Mouse (Mus musculus): ENCODE results near the gene Bmp10. TPM values are rescaled to one million over a fixed set of nuclear protein-coding genes. Genes with fewer than 3 reads are reported as not detected.

Bmp10 gene
- not detected in 2 replicates for polyA plus RNA-seq (2015; fragmentation: Nextera tagmentation; extraction: Ambion mirVana)

GRCm38 (mm10) chr6:87428487-87429044 is at the start of gene Bmp10:
Bmp10 (plus strand) TSS chr6:87428994.
- no peaks in the 10 kb centered on the region for H3K36me3 ChIP-seq

GRCm38 (mm10) chr6:87383926-87384691 is 44.7 kb upstream of the Bmp10 start:
- Histone ChIP-seq H3K4me2 (peak overlapping the region; percentile 54), H3K9ac (no peak overlapping the region), H3K4me1 (0 out of 2 replicates have a peak, but pooled peaks cover 3% of the 10 kb centered on the region), H3K9me3 (no peaks in the 10 kb centered on the region), H3K27me3 (replicated peaks) (peaks cover 9% of the 10 kb centered on the region), H3K4me3 (replicated peaks) (peak overlapping the region; percentile 22), H3K27ac (no peak overlapping the region), H3K36me3 (no peaks in the 10 kb centered on the region)
- 12% methylated on average over 24 of the region's 24 CpGs for WGBS
- peak; percentile 32; the same call in 1 of the 2 replicates for ATAC-seq (ENCODE audit: insufficient read depth, low FRiP score, low read depth)

More at GRCm38 (mm10) chr6:87428487-87429044, at the start of gene Bmp10:
- H3K4me2 ChIP-seq: no peak within 1 kb of the TSS
- no peaks in the 10 kb centered on the region for H3K9me3 ChIP-seq
- WGBS: 44% methylated on average over 7 of the region's 7 CpGs
- no peak for ATAC-seq (ENCODE audit: insufficient read depth, low FRiP score, low read depth)
- no peak within 1 kb of the TSS for H3K9ac ChIP-seq
- no peak within 1 kb of the TSS for H3K4me3 ChIP-seq (replicated peaks)
- H3K27me3 ChIP-seq (replicated peaks): no peaks in the 10 kb centered on the region
- H3K27ac ChIP-seq: no peak within 1 kb of the TSS
- no peaks in the 10 kb centered on the region for H3K4me1 ChIP-seq

GRCm38 (mm10) chr6:87384761-87385160 is 44.0 kb upstream of the Bmp10 start:
- Histone ChIP-seq H3K4me2 (peak overlapping the region; percentile 54; the same call in 1 of the 2 replicates), H3K4me3 (replicated peaks) (peak overlapping the region; percentile 22; the same call in 1 of the 2 replicates), H3K27ac (no peak overlapping the region), H3K9me3 (no peaks in the 10 kb centered on the region), H3K36me3 (no peaks in the 10 kb centered on the region), H3K4me1 (0 out of 2 replicates have a peak, but pooled peaks cover 3% of the 10 kb centered on the region), H3K9ac (no peak overlapping the region), H3K27me3 (replicated peaks) (peaks cover 9% of the 10 kb centered on the region)
- WGBS: 35% methylated on average over 5 of the region's 6 CpGs
- ATAC-seq (ENCODE audit: insufficient read depth, low FRiP score, low read depth): no peak

GRCm38 (mm10) chr6:87386203-87386602 is 42.6 kb upstream of the Bmp10 start:
- 0 out of 2 replicates have a peak, but pooled peaks cover 3% of the 10 kb centered on the region for H3K4me1 ChIP-seq
- 9% methylated on average over 7 of the region's 7 CpGs for WGBS
- H3K36me3 ChIP-seq: no peaks in the 10 kb centered on the region
- no peak overlapping the region for H3K4me2 ChIP-seq
- H3K4me3 ChIP-seq (replicated peaks): no peak overlapping the region
- H3K9ac ChIP-seq: no peak overlapping the region
- H3K27ac ChIP-seq: no peak overlapping the region
- peaks cover 9% of the 10 kb centered on the region for H3K27me3 ChIP-seq (replicated peaks)
- H3K9me3 ChIP-seq: no peaks in the 10 kb centered on the region
- ATAC-seq (ENCODE audit: insufficient read depth, low FRiP score, low read depth): no peak

- Histone ChIP-seq H3K4me2 (no peak overlapping the region), H3K27me3 (replicated peaks) (peaks cover 9% of the 10 kb centered on the region), H3K9ac (no peak overlapping the region), H3K4me3 (replicated peaks) (no peak overlapping the region), H3K4me1 (0 out of 2 replicates have a peak, but pooled peaks cover 3% of the 10 kb centered on the region), H3K9me3 (no peaks in the 10 kb centered on the region), H3K36me3 (no peaks in the 10 kb centered on the region), H3K27ac (no peak overlapping the region)
- WGBS: 79% methylated on average over 10 of the region's 10 CpGs
- ATAC-seq (ENCODE audit: insufficient read depth, low FRiP score, low read depth): no peak
Observed at GRCm38 (mm10) chr6:87386681-87387080, 42.1 kb upstream of the Bmp10 start.

DNA sequence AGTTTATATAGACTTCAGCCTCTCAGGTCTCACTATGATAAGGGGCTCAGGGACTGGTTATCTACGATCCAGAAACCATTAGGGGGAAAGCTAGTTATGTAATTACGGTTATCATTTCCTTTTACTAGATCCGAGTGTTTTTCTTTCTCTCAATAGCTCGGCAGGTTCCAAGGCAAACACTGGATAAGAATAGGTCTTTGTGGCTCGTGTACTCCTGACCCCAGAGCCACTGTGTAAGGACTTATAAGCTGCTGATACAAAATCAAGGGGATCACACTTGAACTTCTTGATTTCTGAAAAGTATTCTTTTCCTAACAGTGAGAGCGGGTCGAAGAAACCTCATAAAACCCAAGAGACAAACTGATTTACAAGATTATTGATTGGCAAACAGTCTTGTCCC is 39.9 kb upstream of the Bmp10 start, which contains the start of gene Gkn3:
TSS of gene Gkn3 (minus strand) at position 59 of the 400 bp plus-strand sequence.
- H3K9me3 ChIP-seq: no peaks in the 10 kb centered on the region
- H3K36me3 ChIP-seq: no peaks in the 10 kb centered on the region
- H3K27ac ChIP-seq: no peak within 1 kb of the TSS
- 48% methylated on average over 7 of the region's 7 CpGs for WGBS
- H3K4me1 ChIP-seq: 0 out of 2 replicates have a peak, but pooled peaks cover 6% of the 10 kb centered on the region
- H3K9ac ChIP-seq: no peak within 1 kb of the TSS
- H3K4me3 ChIP-seq (replicated peaks): no peak within 1 kb of the TSS
- peak; percentile 52; the same call in 1 of the 2 replicates for ATAC-seq (ENCODE audit: insufficient read depth, low FRiP score, low read depth)
- H3K27me3 ChIP-seq (replicated peaks): no peaks in the 10 kb centered on the region
- H3K4me2 ChIP-seq: no peak within 1 kb of the TSS

GRCm38 (mm10) chr6:87389455-87389989 is 39.3 kb upstream of the Bmp10 start:
- no peak overlapping the region for H3K9ac ChIP-seq
- H3K27ac ChIP-seq: no peak overlapping the region
- ATAC-seq (ENCODE audit: insufficient read depth, low FRiP score, low read depth): no peak
- H3K36me3 ChIP-seq: no peaks in the 10 kb centered on the region
- no peaks in the 10 kb centered on the region for H3K27me3 ChIP-seq (replicated peaks)
- H3K4me1 ChIP-seq: 0 out of 2 replicates have a peak, but pooled peaks cover 3% of the 10 kb centered on the region
- H3K4me3 ChIP-seq (replicated peaks): no peak overlapping the region
- WGBS: 20% methylated on average over 5 of the region's 5 CpGs
- no peaks in the 10 kb centered on the region for H3K9me3 ChIP-seq
- no peak overlapping the region for H3K4me2 ChIP-seq

GRCm38 (mm10) chr6:87393466-87394205 is 35.2 kb upstream of the Bmp10 start:
- Histone ChIP-seq H3K27me3 (replicated peaks) (no peaks in the 10 kb centered on the region), H3K27ac (no peak overlapping the region), H3K36me3 (no peaks in the 10 kb centered on the region), H3K4me1 (0 out of 2 replicates have a peak, but pooled peaks cover 3% of the 10 kb centered on the region), H3K4me3 (replicated peaks) (no peak overlapping the region), H3K4me2 (no peak overlapping the region), H3K9me3 (no peaks in the 10 kb centered on the region), H3K9ac (no peak overlapping the region)
- 60% methylated on average over 8 of the region's 8 CpGs for WGBS
- ATAC-seq (ENCODE audit: insufficient read depth, low FRiP score, low read depth): no peak

DNA sequence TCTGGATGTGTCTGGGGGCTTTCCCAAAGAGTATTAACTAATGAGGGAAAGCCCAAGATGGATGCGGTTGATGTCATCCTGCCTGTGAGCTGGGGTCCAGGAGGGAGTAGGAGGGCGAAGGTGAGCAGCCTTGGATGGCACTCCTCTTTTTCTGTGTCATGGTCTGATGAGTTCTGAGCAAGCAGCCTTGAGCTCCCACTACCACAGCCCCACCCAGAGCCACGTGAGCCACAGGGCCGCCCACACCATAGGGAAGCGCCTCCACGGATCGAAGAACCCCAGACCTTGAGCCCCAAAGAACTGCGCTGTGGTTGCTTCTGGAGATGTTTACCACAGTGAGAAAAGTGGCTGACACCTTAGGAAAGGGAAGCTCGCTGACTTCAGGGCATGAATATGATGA is 34.0 kb upstream of the Bmp10 start:
- Histone ChIP-seq H3K4me2 (no peak overlapping the region), H3K36me3 (no peaks in the 10 kb centered on the region), H3K9me3 (no peaks in the 10 kb centered on the region), H3K4me3 (replicated peaks) (no peak overlapping the region), H3K27ac (no peak overlapping the region), H3K27me3 (replicated peaks) (no peaks in the 10 kb centered on the region), H3K4me1 (0 out of 2 replicates have a peak, but pooled peaks cover 3% of the 10 kb centered on the region), H3K9ac (no peak overlapping the region)
- ATAC-seq (ENCODE audit: insufficient read depth, low FRiP score, low read depth): no peak
- 83% methylated on average over 9 of the region's 9 CpGs for WGBS

GRCm38 (mm10) chr6:87399137-87399536 is 29.7 kb upstream of the Bmp10 start:
- 1% methylated on average over 5 of the region's 5 CpGs for WGBS

GRCm38 (mm10) chr6:87399886-87400566 is 28.8 kb upstream of the Bmp10 start:
- no peak overlapping the region for H3K4me3 ChIP-seq (replicated peaks)
- H3K27me3 ChIP-seq (replicated peaks): no peaks in the 10 kb centered on the region
- no peaks in the 10 kb centered on the region for H3K36me3 ChIP-seq
- no peak overlapping the region for H3K27ac ChIP-seq
- 61% methylated on average over 4 of the region's 4 CpGs for WGBS
- ATAC-seq (ENCODE audit: insufficient read depth, low FRiP score, low read depth): no peak
- H3K9ac ChIP-seq: no peak overlapping the region
- no peak overlapping the region for H3K4me2 ChIP-seq
- no peaks in the 10 kb centered on the region for H3K4me1 ChIP-seq
- H3K9me3 ChIP-seq: no peaks in the 10 kb centered on the region

More at GRCm38 (mm10) chr6:87399137-87399536, 29.7 kb upstream of the Bmp10 start:
- Histone ChIP-seq H3K36me3 (no peaks in the 10 kb centered on the region), H3K27ac (no peak overlapping the region), H3K27me3 (replicated peaks) (no peaks in the 10 kb centered on the region), H3K4me1 (no peaks in the 10 kb centered on the region), H3K4me2 (no peak overlapping the region), H3K4me3 (replicated peaks) (no peak overlapping the region), H3K9ac (no peak overlapping the region), H3K9me3 (no peaks in the 10 kb centered on the region)
- 0 out of 2 replicates have a peak, but pooled peaks have one; percentile 47 for ATAC-seq (ENCODE audit: insufficient read depth, low FRiP score, low read depth)
